Mouse (Mus musculus) bone marrow macrophage, adult 2 months (primary cell): Measurements from ENCODE around the gene Hist1h4n.

Experiments
- CTCF ChIP-seq: IDR thresholded peaks from 2 replicates; pipeline ENCODE4 v1.5.1; 2012; ENCODE audit warnings: low read depth, mild to moderate bottlenecking, low read length, moderate library complexity
- POLR2A ChIP-seq: IDR thresholded peaks from 2 replicates; pipeline ENCODE4 v1.6.1; 2012; ENCODE audit warnings: mild to moderate bottlenecking, low read depth, low read length, borderline replicate concordance

- no peak for TF ChIP-seq CTCF
- no peak for TF ChIP-seq POLR2A
These were observed 41.3 kb downstream of the Hist1h4n start for GRCm38 (mm10) chr13:21790601-21791283.
